Mouse (Mus musculus) frontal cortex, adult (tissue): ENCODE measurements at regions not wholly inside any gene's neighbourhood (a gene's known extent, or its start where the extent isn't known, plus 50 kb on each side); places are given as distances from the start of the nearest gene placed in this dataset.
A peak's percentile ranks its signal among the peaks of the same experiment; 100 is the strongest.
"Not testable (repeated sequence)": the region's sequence is repeated elsewhere in the genome, so short reads cannot be mapped to it uniquely, and the experiment has no call there.

Experiments used
- ATAC-seq: cut with Nextera tagmentation; 2 replicates; pipeline ENCODE4 v1.9.2; 2017; ENCODE audit warnings: mild to moderate bottlenecking, moderate library complexity, mixed read lengths; ENCODE audit not compliant: low TSS enrichment

- peak; percentile 92 for ATAC-seq
Observed at GRCm38 (mm10) chr10:34667203-34667602, 184.0 kb downstream of the Frk start.

- no peak for ATAC-seq
Observed at GRCm38 (mm10) chr10:34667735-34668439, 184.7 kb downstream of the Frk start.

- no peak for ATAC-seq
Observed at GRCm38 (mm10) chr10:34671791-34672190, 188.6 kb downstream of the Frk start.

- not testable (repeated sequence) for ATAC-seq
Observed at GRCm38 (mm10) chr10:34699414-34699813, 216.2 kb downstream of the Frk start.

GRCm38 (mm10) chr10:34701956-34702355 is 218.8 kb downstream of the Frk start:
- ATAC-seq, result no peak

GRCm38 (mm10) chr10:34705416-34705815 is 222.2 kb downstream of the Frk start:
- ATAC-seq, result no peak

GRCm38 (mm10) chr10:34731249-34731648 is 248.1 kb downstream of the Frk start:
- no peak for ATAC-seq

- ATAC-seq, result no peak
Observed at GRCm38 (mm10) chr10:34762426-34762825, 279.2 kb downstream of the Frk start.

- ATAC-seq, result no peak
Observed at GRCm38 (mm10) chr10:34792099-34792498, 308.9 kb downstream of the Frk start.

GRCm38 (mm10) chr10:34811131-34811530 is 327.9 kb downstream of the Frk start:
- ATAC-seq, result no peak

GRCm38 (mm10) chr10:34824121-34824520 is 340.9 kb downstream of the Frk start:
- ATAC-seq, result no peak

- peak; percentile 96 for ATAC-seq
Observed at GRCm38 (mm10) chr10:34842015-34842504, 358.9 kb downstream of the Frk start.

GRCm38 (mm10) chr10:34856494-34857146 is 373.4 kb downstream of the Frk start:
- no peak for ATAC-seq

GRCm38 (mm10) chr10:34862693-34863092 is 379.5 kb downstream of the Frk start:
- ATAC-seq, result no peak

- no peak for ATAC-seq
Observed at GRCm38 (mm10) chr10:34871888-34872287, 388.7 kb downstream of the Frk start.

- no peak for ATAC-seq
Observed at GRCm38 (mm10) chr10:34878511-34878910, 395.3 kb downstream of the Frk start.

GRCm38 (mm10) chr10:34887601-34888000 is 404.4 kb downstream of the Frk start:
- no peak for ATAC-seq

- ATAC-seq, result no peak
Observed at GRCm38 (mm10) chr10:34904274-34904673, 421.1 kb downstream of the Frk start.

- no peak for ATAC-seq
Observed at GRCm38 (mm10) chr10:34904692-34905091, 421.5 kb downstream of the Frk start.

- peak; percentile 87 for ATAC-seq
Observed at GRCm38 (mm10) chr10:34912153-34912723, 429.0 kb downstream of the Frk start.
